Mouse (Mus musculus): ENCODE results near the gene Mrm3.

Gene Mrm3

GRCm38 (mm10) chr11:76291960-76292359, 48.4 kb downstream of the Mrm3 start:
- DNase-seq = no peak

GRCm38 (mm10) chr11:76292398-76292797, 48.9 kb downstream of the Mrm3 start:
- no peak for DNase-seq

GRCm38 (mm10) chr11:76292831-76293230, 49.3 kb downstream of the Mrm3 start:
- no peak for DNase-seq

GRCm38 (mm10) chr11:76294078-76294477, 50.6 kb downstream of the Mrm3 start:
- no peak for DNase-seq

GRCm38 (mm10) chr11:76294836-76295235, 51.3 kb downstream of the Mrm3 start:
- DNase-seq = no peak

- no peak for DNase-seq
Observed at GRCm38 (mm10) chr11:76297252-76297651, 53.7 kb downstream of the Mrm3 start.

- no peak for DNase-seq
Observed at GRCm38 (mm10) chr11:76298457-76299000, 55.0 kb downstream of the Mrm3 start.
